Comparison of ENCODE assay signal across 19 mouse cellular contexts in the genomic region with DNA sequence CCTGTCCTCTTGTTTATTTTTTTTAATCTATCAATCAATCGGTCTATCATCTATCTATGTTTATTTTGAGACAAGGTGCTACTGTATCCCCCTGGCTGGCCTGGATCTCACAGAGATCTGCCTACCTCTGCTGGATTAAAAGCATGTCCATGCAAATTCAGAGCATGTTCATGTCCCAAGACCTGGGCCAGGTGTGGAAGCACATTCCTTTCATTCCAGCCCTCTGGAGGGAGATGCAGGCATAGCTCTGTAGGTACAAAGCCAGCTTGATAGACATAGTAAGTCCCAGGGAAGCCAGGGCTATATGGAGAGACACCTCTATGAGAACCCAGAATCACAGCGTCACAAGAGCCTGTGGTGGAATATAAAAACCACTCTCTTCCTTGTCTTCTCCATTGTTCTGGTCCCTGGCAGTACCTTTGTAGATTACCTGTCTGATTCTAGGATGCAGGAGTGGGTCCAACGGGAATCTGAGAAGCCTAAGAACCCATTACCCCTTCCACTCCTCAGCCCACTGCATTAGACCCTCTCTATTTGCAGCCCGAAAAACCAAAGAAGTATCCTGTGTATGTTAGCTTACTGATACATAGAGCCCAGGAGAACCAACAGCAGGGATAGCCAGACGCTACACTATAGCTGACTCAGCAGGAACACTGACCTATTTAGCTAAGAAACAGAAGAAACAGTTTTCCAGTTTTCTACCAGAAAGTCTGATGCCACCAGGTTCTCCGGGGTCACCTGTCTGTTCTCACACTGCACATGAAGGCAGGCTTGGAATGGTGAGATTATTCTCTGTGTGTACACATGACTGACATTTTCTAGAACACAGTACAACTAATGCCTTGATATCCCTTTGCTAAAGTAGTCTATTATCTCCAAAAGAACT. TPM values are rescaled to one million over a fixed set of nuclear protein-coding genes. Genes with fewer than 3 reads are reported as not detected.
DNase-seq lines count a peak whose midpoint lies in the region; ATAC-seq and TF ChIP-seq lines count a peak whose summit lies in the region.
"Had no signal": no experiment of that assay in that cellular context is flagged by ENCODE, and none has a peak within 500 bp of the region (broad histone marks: within the 10 kb centered on the region; RNA-seq: fewer than 3 reads in every experiment).

No protein-coding gene starts in this region.

- H3K9ac ChIP-seq in lung, postnatal 0 days (replicated peaks; ENCODE audit: low read depth): no peak overlapping the region
- no peak overlapping the region for H3K9ac ChIP-seq in embryonic facial prominence, embryonic 14.5 days (ENCODE audit: low read depth, low read length)
- H3K9ac ChIP-seq: forebrain, embryonic 13.5 days; hindbrain, embryonic 12.5 days; limb, embryonic 13.5 days; liver, embryonic 13.5 days; neural tube, embryonic 13.5 days had no signal

- H3K4me2 ChIP-seq in lung, postnatal 0 days (replicated peaks; ENCODE audit: low read depth, low read length): no peak overlapping the region
- no peak overlapping the region for H3K4me2 ChIP-seq in embryonic facial prominence, embryonic 14.5 days (ENCODE audit: low read depth, low read length)
- H3K4me2 ChIP-seq: forebrain, embryonic 13.5 days; hindbrain, embryonic 12.5 days; limb, embryonic 13.5 days; liver, embryonic 13.5 days; neural tube, embryonic 13.5 days had no signal

- H3K4me3 ChIP-seq in kidney, adult 2 months (ENCODE audit: insufficient read depth, low read depth, low read length): no peak overlapping the region
- no peak overlapping the region for H3K4me3 ChIP-seq in lung, postnatal 0 days (ENCODE audit: low read depth, low read length)
- H3K4me3 ChIP-seq in embryonic facial prominence, embryonic 14.5 days (ENCODE audit: low read depth, low read length): no peak overlapping the region
- H3K4me3 ChIP-seq: forebrain, embryonic 13.5 days; hindbrain, embryonic 12.5 days; limb, embryonic 13.5 days; liver, embryonic 13.5 days; megakaryocyte, embryonic 14.5 days; neural tube, embryonic 13.5 days had no signal

- no peak for TF ChIP-seq CTCF in kidney, adult 2 months (conservative IDR thresholded peaks at IDR 0.05; ENCODE audit: insufficient read depth, insufficient read length, low read depth, low read length)
- TF ChIP-seq CTCF in lung, postnatal 0 days (IDR thresholded peaks at IDR 0.05): peak; percentile 38

- no peak for TF ChIP-seq POLR2A in kidney, adult 2 months (IDR thresholded peaks at IDR 0.05; ENCODE audit: low read depth, low read length)

- intact Hi-C loops in left cerebral cortex, postnatal 4 days (cut with DNase I): no loop called here

- H3K27ac ChIP-seq in kidney, adult 2 months (ENCODE audit: insufficient read depth, low read depth, low read length): no peak overlapping the region
- no peak overlapping the region for H3K27ac ChIP-seq in lung, postnatal 0 days (ENCODE audit: low read length)
- no peak overlapping the region for H3K27ac ChIP-seq in embryonic facial prominence, embryonic 14.5 days (replicated peaks; ENCODE audit: low read depth, low read length)
- H3K27ac ChIP-seq: forebrain, embryonic 13.5 days; hindbrain, embryonic 12.5 days; limb, embryonic 13.5 days; liver, embryonic 13.5 days; neural tube, embryonic 13.5 days had no signal

- no peaks in the 10 kb centered on the region for H3K27me3 ChIP-seq in kidney, adult 2 months (replicated peaks; ENCODE audit: control insufficient read depth, insufficient read depth, low read length)
- H3K27me3 ChIP-seq in lung, postnatal 0 days (replicated peaks; ENCODE audit: insufficient read depth, low read length): no peaks in the 10 kb centered on the region
- H3K27me3 ChIP-seq in embryonic facial prominence, embryonic 14.5 days (replicated peaks; ENCODE audit: control insufficient read depth, insufficient read depth, low read length): no peaks in the 10 kb centered on the region
- H3K27me3 ChIP-seq: forebrain, embryonic 13.5 days; hindbrain, embryonic 12.5 days; limb, embryonic 13.5 days; liver, embryonic 13.5 days; neural tube, embryonic 13.5 days had no signal

- TF ChIP-seq EP300 in lung, postnatal 0 days (IDR thresholded peaks at IDR 0.05): no peak

- ATAC-seq in lung, postnatal 0 days: no peak
- ATAC-seq in embryonic facial prominence, embryonic 14.5 days (ENCODE audit: low read depth): no peak
- ATAC-seq: forebrain, embryonic 13.5 days had no signal

- DNase-seq in cerebellum, adult 18-20 months: peak; percentile 54 to 55
- no peak for DNase-seq in cerebellum, postnatal 14 days
- peak; percentile 19 for DNase-seq in kidney, adult 2 months
- DNase-seq in kidney, adult 18-20 months: no peak
- peak; percentile 15 for DNase-seq in lung, postnatal 0 days (ENCODE audit: low spot score)
- no peak for DNase-seq in lung, postnatal 25 days (ENCODE audit: low spot score)
- DNase-seq in embryonic facial prominence, embryonic 14.5 days (ENCODE audit: low spot score): peak; percentile 9
- DNase-seq in left cerebral cortex, postnatal 4 days: no peak
- DNase-seq: adrenal gland, adult 2 months; gastrocnemius, postnatal 14 days; liver, embryonic 13.5 days; lung, postnatal 10 days; midbrain, embryonic 14.5 days; thymus, postnatal 14 days had no signal

- no peaks in the 10 kb centered on the region for H3K4me1 ChIP-seq in kidney, adult 2 months (ENCODE audit: control insufficient read depth, insufficient read depth, low read length)
- H3K4me1 ChIP-seq in lung, postnatal 0 days (ENCODE audit: insufficient read depth, low read depth, low read length): no peaks in the 10 kb centered on the region
- no peaks in the 10 kb centered on the region for H3K4me1 ChIP-seq in embryonic facial prominence, embryonic 14.5 days (ENCODE audit: control insufficient read depth, insufficient read depth, low read length)
- H3K4me1 ChIP-seq: forebrain, embryonic 13.5 days; hindbrain, embryonic 12.5 days; limb, embryonic 13.5 days; liver, embryonic 13.5 days; megakaryocyte, embryonic 14.5 days; neural tube, embryonic 13.5 days had no signal

- no peaks in the 10 kb centered on the region for H3K9me3 ChIP-seq in lung, postnatal 0 days (ENCODE audit: low read length)
- H3K9me3 ChIP-seq in embryonic facial prominence, embryonic 14.5 days (ENCODE audit: control insufficient read depth, low read length): no peaks in the 10 kb centered on the region
- H3K9me3 ChIP-seq: forebrain, embryonic 13.5 days; hindbrain, embryonic 12.5 days; limb, embryonic 13.5 days; liver, embryonic 13.5 days; neural tube, embryonic 13.5 days had no signal

- H3K36me3 ChIP-seq in kidney, adult 2 months (ENCODE audit: control insufficient read depth, insufficient read depth, low read length): no peaks in the 10 kb centered on the region
- H3K36me3 ChIP-seq in lung, postnatal 0 days (ENCODE audit: insufficient read depth, low read length): no peaks in the 10 kb centered on the region
- no peaks in the 10 kb centered on the region for H3K36me3 ChIP-seq in embryonic facial prominence, embryonic 14.5 days (ENCODE audit: control insufficient read depth, insufficient read depth, low read length)
- H3K36me3 ChIP-seq: hindbrain, embryonic 12.5 days; limb, embryonic 13.5 days; liver, embryonic 13.5 days; neural tube, embryonic 13.5 days had no signal

- 85% methylated on average over 6 of the region's 6 CpGs for WGBS in kidney, adult 2 months
- 72% methylated on average over 6 of the region's 6 CpGs for WGBS in lung, postnatal 0 days
- 81% methylated on average over 6 of the region's 6 CpGs for WGBS in embryonic facial prominence, embryonic 14.5 days

RNA-seq across cellular contexts. Expression of gene Agbl2, which starts 26.0 kb away (rescaled TPM):
- polyA plus RNA-seq in kidney, adult 2 months (2012; rRNA removed): 0.56 and 0.65 TPM in 2 replicates
- 2.7 and 3.1 TPM in 2 replicates for polyA plus RNA-seq in lung, postnatal 0 days (2015; fragmentation: Nextera tagmentation; extraction: Ambion mirVana)
- 1.7 and 2.8 TPM in 2 replicates for polyA plus RNA-seq in embryonic facial prominence, embryonic 14.5 days (2014; fragmentation: Nextera tagmentation; extraction: Ambion mirVana)
- under 1 TPM; 0.36 to 0.66 TPM for total RNA-seq in left cerebral cortex, postnatal 4 days (2021)

RNA-seq across cellular contexts. Expression of gene Mtch2, which starts 38.5 kb away (rescaled TPM):
- 109 and 144 TPM in 2 replicates for polyA plus RNA-seq in kidney, adult 2 months (2012; rRNA removed)
- polyA plus RNA-seq in lung, postnatal 0 days (2015; fragmentation: Nextera tagmentation; extraction: Ambion mirVana): 193 and 200 TPM in 2 replicates
- polyA plus RNA-seq in embryonic facial prominence, embryonic 14.5 days (2014; fragmentation: Nextera tagmentation; extraction: Ambion mirVana): 207 and 210 TPM in 2 replicates
- 100 to 1,000 TPM; 141 to 148 TPM for total RNA-seq in left cerebral cortex, postnatal 4 days (2021)

Comparison
In these comparisons a context has a peak if more than half of its experiments do, and no peak if none do; other contexts are left out.
1. DNase-seq: peak in cerebellum, adult 18-20 months (2 of 2), kidney, adult 2 months (single experiment), lung, postnatal 0 days (single experiment) and embryonic facial prominence, embryonic 14.5 days (single experiment); none in cerebellum, postnatal 14 days (0 of 2), kidney, adult 18-20 months (single experiment), lung, postnatal 25 days (single experiment) and left cerebral cortex, postnatal 4 days (single experiment).